Mouse (Mus musculus) testis, adult 2 months (tissue): ENCODE data around the gene Pgs1.

ENCODE experiments used
- CTCF ChIP-seq: fragments of 200-500 bp; IDR thresholded peaks from 2 replicates; pipeline ENCODE4 v1.5.1; 2012; ENCODE audit warnings: low read depth, mild to moderate bottlenecking, inconsistent platforms, low read length, moderate library complexity; ENCODE audit not compliant: control insufficient read depth, insufficient read depth, insufficient replicate concordance
- POLR2A ChIP-seq: fragments of 200-500 bp; IDR thresholded peaks from 2 replicates; pipeline ENCODE4 v1.6.1; 2012; ENCODE audit warnings: low read depth, mild to moderate bottlenecking, inconsistent platforms, low read length, moderate library complexity; ENCODE audit not compliant: control insufficient read depth

- no peak for TF ChIP-seq CTCF
- no peak for TF ChIP-seq POLR2A
Observed at GRCm38 (mm10) chr11:118023475-118023874, 37.4 kb downstream of the Pgs1 start.
